Mouse (Mus musculus) midbrain, postnatal 0 days (tissue): ENCODE results near the gene Ccdc65. TPM values are rescaled to one million over a fixed set of nuclear protein-coding genes. Genes with fewer than 3 reads are reported as not detected.
A peak's percentile ranks its signal among the peaks of the same experiment; 100 is the strongest.

Experiments used
- ATAC-seq: fragments of 200-750 bp; cut with Nextera tagmentation; 2 replicates; pipeline ENCODE4 v1.8.0; 2017; ENCODE audit warnings: moderate number of reproducible peaks, mild to moderate bottlenecking, moderate TSS enrichment, moderate library complexity; ENCODE audit not compliant: low FRiP score
- DNase-seq: peaks from one replicate; pipeline ENCODE4 v3.0.0-alpha.2; 2015; ENCODE audit warnings: low spot score
- H3K27ac ChIP-seq: fragments of 300-500 bp; sonication (generic); 2 replicates; pipeline ENCODE4 v1.5.1; 2014; ENCODE audit warnings: low read depth, mild to moderate bottlenecking, low read length, mixed read lengths
- H3K27me3 ChIP-seq: fragments of 300-500 bp; sonication (generic); 2 replicates; pipeline ENCODE4 v1.6.1; 2014; ENCODE audit warnings: low read length, control low read depth, mixed read lengths; ENCODE audit not compliant: insufficient read depth
- H3K36me3 ChIP-seq: fragments of 300-500 bp; sonication (generic); 2 replicates; pipeline ENCODE4 v1.6.1; 2014; ENCODE audit warnings: low read length, control low read depth, mixed read lengths; ENCODE audit not compliant: insufficient read depth
- H3K4me1 ChIP-seq: fragments of 300-500 bp; sonication (generic); 2 replicates; pipeline ENCODE4 v1.6.1; 2014; ENCODE audit warnings: mild to moderate bottlenecking, control low read depth, antibody characterized with exemption, low read length, mixed read lengths; ENCODE audit not compliant: insufficient read depth
- H3K4me2 ChIP-seq: fragments of 300-500 bp; sonication (generic); 2 replicates; pipeline ENCODE4 v1.6.1; 2014; ENCODE audit warnings: low read depth, mild to moderate bottlenecking, low read length, mixed read lengths; ENCODE audit not compliant: poor library complexity, severe bottlenecking
- H3K4me3 ChIP-seq: fragments of 300-500 bp; sonication (generic); 2 replicates; pipeline ENCODE4 v1.5.1; 2014; ENCODE audit warnings: low read depth, mild to moderate bottlenecking, low read length, moderate library complexity
- H3K9ac ChIP-seq: fragments of 300-500 bp; sonication (generic); replicated peaks from 2 replicates; pipeline ENCODE4 v1.6.1; 2014; ENCODE audit warnings: mild to moderate bottlenecking, low read length, moderate library complexity, mixed read lengths; ENCODE audit not compliant: poor library complexity, severe bottlenecking
- H3K9me3 ChIP-seq: fragments of 300-500 bp; sonication (generic); 2 replicates; pipeline ENCODE4 v1.6.1; 2016; ENCODE audit warnings: low read length, control low read depth
- CTCF ChIP-seq: IDR thresholded peaks from 2 replicates; pipeline ENCODE4 v1.5.1; 2016; ENCODE audit warnings: antibody characterized with exemption, mild to moderate bottlenecking
- WGBS: fragments of 180-500 bp; shearing (Covaris S2); extraction: QIAGEN DNeasy Blood & Tissue Kit; methylation state at CpG from one replicate; pipeline ENCODE4 v1.1.7; 2014; 5-methylcytosine and 5-hydroxymethylcytosine counted together
- polyA plus RNA-seq: library from polyadenylated mRNA; unstranded; fragments of >200 nt; fragmentation: Nextera tagmentation; extraction: Ambion mirVana; gene quantifications from 2 replicates; pipeline ENCODE4 v1.2.1, GENCODE M21; 2015
- total RNA-seq: library from RNA; depleted of rRNA; stranded (reverse); fragments of >200 nt; gene quantifications from 2 replicates; pipeline ENCODE4 v1.2.3, GENCODE M21; 2014; rRNA removed

The Ccdc65 gene
- total RNA-seq: 6.9 and 9.1 TPM in 2 replicates
- 11.4 and 12.3 TPM in 2 replicates for polyA plus RNA-seq

GRCm38 (mm10) chr15:98707766-98708372 lies at the start of gene Ccdc65:
Ccdc65 (plus strand) TSS chr15:98708207.
- Histone ChIP-seq H3K9ac (peak within 1 kb of the TSS; percentile 60; the same call in 1 of the 2 replicates), H3K9me3 (no peaks in the 10 kb centered on the region), H3K4me3 (peak within 1 kb of the TSS; percentile 45), H3K4me1 (no peaks in the 10 kb centered on the region), H3K27me3 (no peaks in the 10 kb centered on the region), H3K36me3 (no peaks in the 10 kb centered on the region), H3K27ac (no peak within 1 kb of the TSS), H3K4me2 (peak within 1 kb of the TSS; percentile 76)
- TF ChIP-seq CTCF: peak; percentile 89
- 22% methylated on average over 16 of the region's 16 CpGs for WGBS
- DNase-seq: peak; percentile 96
- ATAC-seq: peak; percentile 77; the same call in 1 of the 2 replicates

GRCm38 (mm10) chr15:98662198-98662566 lies 45.8 kb upstream of the Ccdc65 start:
- WGBS: under 1% methylated on average over 14 of the region's 14 CpGs
- Histone ChIP-seq H3K9ac (peak overlapping the region; percentile 87), H3K27ac (peak overlapping the region; percentile 94), H3K4me2 (peak overlapping the region; percentile 71), H3K4me1 (no peaks in the 10 kb centered on the region), H3K27me3 (no peaks in the 10 kb centered on the region), H3K4me3 (peak overlapping the region; percentile 85), H3K9me3 (no peaks in the 10 kb centered on the region), H3K36me3 (peaks cover 11% of the 10 kb centered on the region)
- peak; percentile 35 for DNase-seq
- ATAC-seq: no peak
- peak; percentile 32; the same call in 1 of the 2 replicates for TF ChIP-seq CTCF

- no peaks in the 10 kb centered on the region for H3K9me3 ChIP-seq
- no peaks in the 10 kb centered on the region for H3K4me1 ChIP-seq
- TF ChIP-seq CTCF: no peak
- ATAC-seq (peak; percentile 94), DNase-seq (peak; percentile 98)
- no peaks in the 10 kb centered on the region for H3K27me3 ChIP-seq
- WGBS: 4% methylated on average over 47 of the region's 48 CpGs
- peak within 1 kb of the TSS; percentile 85 for H3K4me3 ChIP-seq
- H3K4me2 ChIP-seq: peak within 1 kb of the TSS; percentile 71
- H3K27ac ChIP-seq: peak within 1 kb of the TSS; percentile 94
- peaks cover 4% of the 10 kb centered on the region; the same call in 1 of the 2 replicates for H3K36me3 ChIP-seq
- H3K9ac ChIP-seq: peak within 1 kb of the TSS; percentile 87
Observed at GRCm38 (mm10) chr15:98662567-98663545, 45.2 kb upstream of the Ccdc65 start, which contains the start of gene Ddx23. Ddx23 (minus strand) TSS chr15:98662894.

GRCm38 (mm10) chr15:98664042-98664907 lies 43.7 kb upstream of the Ccdc65 start:
- peak; percentile 69 for TF ChIP-seq CTCF
- no peak overlapping the region for H3K27ac ChIP-seq

GRCm38 (mm10) chr15:98672592-98672991 lies 35.4 kb upstream of the Ccdc65 start:
- WGBS: 56% methylated on average over 4 of the region's 4 CpGs
- no peak overlapping the region for H3K4me3 ChIP-seq

More at GRCm38 (mm10) chr15:98664042-98664907, 43.7 kb upstream of the Ccdc65 start:
- Histone ChIP-seq H3K9ac (no peak overlapping the region), H3K36me3 (no peaks in the 10 kb centered on the region), H3K27me3 (no peaks in the 10 kb centered on the region), H3K4me2 (no peak overlapping the region), H3K4me3 (no peak overlapping the region), H3K4me1 (no peaks in the 10 kb centered on the region), H3K9me3 (no peaks in the 10 kb centered on the region)
- DNase-seq (peak; percentile 67), ATAC-seq (no peak)
- 80% methylated on average over 11 of the region's 11 CpGs for WGBS

More at GRCm38 (mm10) chr15:98672592-98672991, 35.4 kb upstream of the Ccdc65 start:
- peaks cover 9% of the 10 kb centered on the region for H3K36me3 ChIP-seq
- no peak overlapping the region for H3K9ac ChIP-seq
- no peaks in the 10 kb centered on the region for H3K9me3 ChIP-seq
- H3K27ac ChIP-seq: no peak overlapping the region
- ATAC-seq (no peak), DNase-seq (no peak)
- peaks cover 15% of the 10 kb centered on the region; the same call in 1 of the 2 replicates for H3K4me1 ChIP-seq
- TF ChIP-seq CTCF: no peak
- no peak overlapping the region for H3K4me2 ChIP-seq
- no peaks in the 10 kb centered on the region for H3K27me3 ChIP-seq
